Mouse (Mus musculus) sigmoid colon, adult 10 weeks (tissue): ENCODE measurements around the gene E2f2. TPM values are rescaled to one million over a fixed set of nuclear protein-coding genes. Genes with fewer than 3 reads are reported as not detected.

Experiments used
- polyA plus RNA-seq: library from polyadenylated mRNA; stranded (reverse); fragments of 350-450 nt; fragmentation: Illumina TruSeq; extraction: RNeasy Lipid Tissue Mini Kit (QIAGEN cat#74804); gene quantifications from one replicate; pipeline ENCODE4 v1.2.3, GENCODE M21; 2014; ENCODE audit warnings: low read depth, low replicate concordance

Gene E2f2
- polyA plus RNA-seq = 2.7 TPM

GRCm38 (mm10) chr4:136172011-136172541 lies at the start of gene E2f2:
E2f2 (plus strand) TSS chr4:136172394.

DNA sequence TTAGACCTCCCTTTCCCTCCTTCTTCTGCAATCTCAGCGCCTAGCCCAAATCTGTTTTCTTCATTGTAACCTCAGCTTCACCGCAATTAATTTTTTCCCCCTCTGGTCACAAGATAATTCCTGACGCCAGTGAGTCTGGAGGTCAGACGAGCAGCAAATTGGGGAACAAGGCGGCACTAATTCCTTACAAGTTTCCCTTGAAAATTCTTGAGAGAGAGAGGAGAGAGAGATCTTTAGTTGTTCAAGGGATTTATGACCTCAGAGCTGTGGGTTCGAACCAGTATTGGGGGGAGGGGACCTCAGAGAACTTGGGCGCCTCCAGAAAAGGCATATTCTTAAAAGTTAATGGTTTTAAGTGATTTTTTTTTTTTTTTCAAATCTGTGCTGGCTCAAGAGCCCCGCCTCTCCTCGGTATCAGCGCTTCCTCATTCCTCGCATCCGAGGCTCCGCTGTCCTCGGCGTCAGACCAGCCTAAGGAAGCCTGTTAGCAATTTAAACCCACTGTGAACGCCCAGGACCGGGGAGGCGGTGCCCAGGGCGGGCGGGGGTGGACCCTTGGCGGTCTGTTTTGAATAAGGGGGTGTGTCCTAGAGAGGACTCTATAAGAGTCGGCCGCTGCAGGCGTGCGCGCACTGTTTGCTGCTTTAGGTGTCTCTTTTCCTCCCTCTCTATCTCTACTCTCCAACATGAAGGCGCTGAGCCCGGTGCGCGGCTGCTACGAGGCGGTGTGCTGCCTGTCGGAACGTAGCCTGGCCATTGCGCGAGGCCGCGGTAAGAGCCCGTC lies 28.8 kb upstream of the E2f2 start, which contains the start of gene Id3:
TSS of gene Id3 (plus strand) at position 305 of the 784 bp plus-strand sequence.

DNA sequence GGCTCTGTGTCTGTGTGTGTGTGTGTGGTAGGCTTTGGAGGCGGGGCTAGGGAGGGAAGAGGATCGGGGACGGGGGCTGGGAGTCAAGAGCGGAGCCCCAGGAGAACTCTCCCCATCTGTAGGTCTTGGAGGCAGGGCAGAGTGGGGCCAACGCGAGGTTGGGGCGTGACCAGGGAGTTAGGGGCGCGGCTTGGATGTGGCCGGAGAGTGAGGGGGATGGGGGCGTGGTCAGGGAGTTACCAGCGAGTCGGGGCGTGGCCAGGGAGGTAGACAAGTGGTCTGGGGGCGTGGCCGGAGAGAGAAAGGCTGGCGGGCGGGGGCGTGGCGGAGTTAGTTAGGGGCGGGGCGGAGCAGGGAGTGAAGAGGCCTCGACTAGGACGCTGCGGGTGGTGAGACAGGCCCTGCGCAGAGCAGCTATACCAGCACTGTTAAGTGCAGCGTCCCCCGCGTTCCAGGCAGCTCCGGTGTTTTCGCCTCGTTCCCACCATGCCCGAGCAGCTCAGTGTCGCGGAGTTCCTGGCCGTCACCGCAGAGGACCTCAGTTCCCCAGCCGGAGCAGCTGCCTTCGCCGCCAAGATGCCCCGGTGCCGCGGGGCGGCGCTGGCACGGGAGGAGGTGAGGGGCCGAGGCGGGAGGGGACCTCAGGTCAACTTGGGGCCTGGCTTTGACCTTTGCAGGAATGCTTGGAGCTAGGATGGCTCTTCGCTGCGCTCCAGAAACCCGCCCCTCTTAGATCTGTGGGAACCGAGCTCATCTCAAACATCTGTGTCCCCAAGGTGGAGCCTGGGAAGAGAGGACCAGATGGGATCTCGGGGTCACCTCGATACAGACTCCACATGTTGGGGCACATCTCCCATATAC lies 34.1 kb downstream of the E2f2 start, which contains the start of gene Asap3:
TSS of gene Asap3 (plus strand) at position 333 of the 861 bp plus-strand sequence.

Other genes starting within 250 kb of the E2f2 start
- gene Hmgcl, start 225.9 kb upstream of the E2f2 start, polyA plus RNA-seq = 14.6 TPM
- 2.0 TPM for gene Gale, start 208.7 kb upstream of the E2f2 start, polyA plus RNA-seq
- 0.54 TPM for gene Lypla2, start 199.8 kb upstream of the E2f2 start, polyA plus RNA-seq
- 71.5 TPM for gene Pithd1, start 185.1 kb upstream of the E2f2 start, polyA plus RNA-seq
- 24.0 TPM for gene Eloa, start 150.6 kb upstream of the E2f2 start, polyA plus RNA-seq
- gene Rpl11, start 119.0 kb upstream of the E2f2 start, polyA plus RNA-seq = 430 TPM
- 10.3 TPM for gene Id3, start 28.9 kb upstream of the E2f2 start, polyA plus RNA-seq
- gene Asap3, start 34.0 kb downstream of the E2f2 start, polyA plus RNA-seq = 0.28 TPM
- 23.3 TPM for gene Tcea3, start 75.3 kb downstream of the E2f2 start, polyA plus RNA-seq
- 10.0 TPM for gene Zfp46, start 112.3 kb downstream of the E2f2 start, polyA plus RNA-seq
- gene Hnrnpr, start 138.5 kb downstream of the E2f2 start, polyA plus RNA-seq = 145 TPM